Mouse (Mus musculus): ENCODE measurements around the gene Cisd3.

GRCm38 (mm10) chr11:97728311-97728710 lies 42.7 kb downstream of the Cisd3 start:
- TF ChIP-seq CTCF (IDR thresholded peaks at IDR 0.05) (no peak), EP300 (IDR thresholded peaks at IDR 0.05) (no peak)

Measured in lung, postnatal 0 days (tissue).